21 mouse cellular contexts compared by ENCODE assay signal in the genomic region with DNA sequence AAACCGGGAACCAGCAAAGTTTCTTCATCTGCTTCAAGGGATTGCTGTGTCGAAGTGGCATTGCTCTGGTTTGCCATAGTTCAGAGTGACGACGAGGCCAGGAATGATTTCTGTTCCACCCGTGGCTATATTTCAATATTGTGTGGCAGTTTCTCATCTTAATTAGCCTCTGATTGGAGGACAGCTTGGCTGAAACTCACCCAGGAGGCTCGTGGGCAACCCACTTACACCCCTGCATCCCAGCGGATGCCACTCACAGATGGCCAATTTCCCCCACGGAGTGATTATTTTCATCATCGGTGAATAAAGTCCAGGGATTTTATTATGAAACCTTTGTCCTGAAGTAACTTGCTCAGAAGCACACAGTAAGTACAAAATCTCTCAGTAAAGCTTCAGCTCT. TPM values are rescaled to one million over a fixed set of nuclear protein-coding genes. Genes with fewer than 3 reads are reported as not detected.
A peak's percentile ranks its signal among the peaks of the same experiment; 100 is the strongest.
DNase-seq lines count a peak whose midpoint lies in the region; ATAC-seq and TF ChIP-seq lines count a peak whose summit lies in the region.
"Had no signal": no experiment of that assay in that cellular context is flagged by ENCODE, and none has a peak within 500 bp of the region (broad histone marks: within the 10 kb centered on the region; RNA-seq: fewer than 3 reads in every experiment).

No protein-coding gene starts in this region.

- H3K9ac ChIP-seq in neural tube, embryonic 15.5 days (replicated peaks), result no peak overlapping the region
- H3K9ac ChIP-seq: heart, embryonic 12.5 days; hindbrain, embryonic 15.5 days; midbrain, embryonic 13.5 days; stomach, embryonic 15.5 days had no signal

- no peak overlapping the region for H3K27ac ChIP-seq in neural tube, embryonic 15.5 days (replicated peaks)
- H3K27ac ChIP-seq in kidney, adult 2 months (ENCODE audit: insufficient read depth, low read depth, low read length), result no peak overlapping the region
- H3K27ac ChIP-seq: hindbrain, embryonic 15.5 days; limb, embryonic 10.5 days; midbrain, embryonic 13.5 days; stomach, embryonic 15.5 days had no signal

- no peaks in the 10 kb centered on the region for H3K9me3 ChIP-seq in neural tube, embryonic 15.5 days (replicated peaks)
- H3K9me3 ChIP-seq: heart, embryonic 12.5 days; hindbrain, embryonic 15.5 days; limb, embryonic 10.5 days; midbrain, embryonic 13.5 days; stomach, embryonic 15.5 days had no signal

- no peak for TF ChIP-seq POLR2A in kidney, adult 2 months (IDR thresholded peaks at IDR 0.05; ENCODE audit: low read depth, low read length)

- no peaks in the 10 kb centered on the region for H3K27me3 ChIP-seq in neural tube, embryonic 15.5 days (replicated peaks)
- H3K27me3 ChIP-seq in kidney, adult 2 months (replicated peaks; ENCODE audit: control insufficient read depth, insufficient read depth, low read length), result no peaks in the 10 kb centered on the region
- H3K27me3 ChIP-seq: heart, embryonic 12.5 days; hindbrain, embryonic 15.5 days; midbrain, embryonic 13.5 days; stomach, embryonic 15.5 days had no signal

- peak; percentile 58 for ATAC-seq in frontal cortex, adult (ENCODE audit: low TSS enrichment)
- ATAC-seq in neural tube, embryonic 15.5 days (ENCODE audit: low FRiP score), result no peak
- ATAC-seq: intestine, postnatal 0 days; midbrain, embryonic 13.5 days had no signal

- H3K4me2 ChIP-seq in neural tube, embryonic 15.5 days, result no peak overlapping the region
- H3K4me2 ChIP-seq: heart, embryonic 12.5 days; hindbrain, embryonic 15.5 days; liver, embryonic 11.5 days; midbrain, embryonic 13.5 days; stomach, embryonic 15.5 days had no signal

- TF ChIP-seq CTCF in kidney, adult 2 months (conservative IDR thresholded peaks at IDR 0.05; ENCODE audit: insufficient read depth, insufficient read length, low read depth, low read length), result no peak

- 62% methylated on average over 9 of the region's 9 CpGs for WGBS in neural tube, embryonic 15.5 days
- WGBS in kidney, adult 2 months, result 72% methylated on average over 9 of the region's 9 CpGs

- H3K36me3 ChIP-seq in neural tube, embryonic 15.5 days, result no peaks in the 10 kb centered on the region
- H3K36me3 ChIP-seq in kidney, adult 2 months (ENCODE audit: control insufficient read depth, insufficient read depth, low read length), result no peaks in the 10 kb centered on the region
- H3K36me3 ChIP-seq: heart, embryonic 12.5 days; hindbrain, embryonic 15.5 days; limb, embryonic 10.5 days; midbrain, embryonic 13.5 days; stomach, embryonic 15.5 days had no signal

- DNase-seq in frontal cortex, postnatal 25 days (ENCODE audit: low spot score in 2 of 2), result no peak
- DNase-seq in right cerebral cortex, adult 2 months (ENCODE audit: low spot score in 2 of 2), result peak; percentile 23 to 31
- no peak for DNase-seq in right cerebral cortex, postnatal 14 days
- DNase-seq in layer of hippocampus, adult 8-10 months (ENCODE audit: low spot score in 2 of 2), result peak; percentile 48 to 53
- DNase-seq in spleen, postnatal 10 days (ENCODE audit: low spot score in 2 of 2), result no peak
- no peak for DNase-seq in kidney, adult 2 months
- DNase-seq: adrenal gland, postnatal 14 days; B cell, adult 2 months; gastrocnemius, postnatal 36 days; kidney, postnatal 36 days; lung, adult 2 months; thymus, postnatal 14 days had no signal

- H3K4me1 ChIP-seq in neural tube, embryonic 15.5 days, result no peaks in the 10 kb centered on the region; the same call in 1 of the 2 replicates
- H3K4me1 ChIP-seq in kidney, adult 2 months (ENCODE audit: control insufficient read depth, insufficient read depth, low read length), result no peaks in the 10 kb centered on the region
- H3K4me1 ChIP-seq: heart, embryonic 12.5 days; hindbrain, embryonic 15.5 days; limb, embryonic 10.5 days; stomach, embryonic 15.5 days had no signal

- no peak overlapping the region for H3K4me3 ChIP-seq in neural tube, embryonic 15.5 days (replicated peaks)
- no peak overlapping the region for H3K4me3 ChIP-seq in kidney, adult 2 months (ENCODE audit: insufficient read depth, low read depth, low read length)
- H3K4me3 ChIP-seq: heart, embryonic 12.5 days; hindbrain, embryonic 15.5 days; limb, embryonic 10.5 days; midbrain, embryonic 13.5 days; stomach, embryonic 15.5 days had no signal

RNA-seq across cellular contexts. Expression of a gene that starts 43.6 kb away (rescaled TPM):
- 1 to 10 TPM; 1.3 to 1.7 (median 1.5) TPM for total RNA-seq in layer of hippocampus, adult 8-10 months (2022)
- polyA plus RNA-seq in neural tube, embryonic 15.5 days (2015; fragmentation: Nextera tagmentation; extraction: Ambion mirVana), result 0.38 and 0.69 TPM in 2 replicates
- polyA plus RNA-seq in kidney, adult 2 months (2012; rRNA removed), result 0.10 and 1.2 TPM in 2 replicates

Comparison
In these comparisons a context has a peak if more than half of its experiments do, and no peak if none do; other contexts are left out.
1. DNase-seq: peak in right cerebral cortex, adult 2 months (2 of 2) and layer of hippocampus, adult 8-10 months (2 of 2); none in frontal cortex, postnatal 25 days (0 of 2), right cerebral cortex, postnatal 14 days (single experiment), spleen, postnatal 10 days (0 of 2) and kidney, adult 2 months (single experiment).